Mouse (Mus musculus) adrenal gland, postnatal 0 days (tissue): Measurements from ENCODE around the gene Wiz. TPM values are rescaled to one million over a fixed set of nuclear protein-coding genes. Genes with fewer than 3 reads are reported as not detected.

ENCODE experiments used
- microRNA-seq: library from miRNA; unstranded; fragments of <30 nt; microRNA quantifications from one replicate; pipeline ENCODE4, GENCODE M21; 2016; ENCODE audit warnings: borderline replicate concordance; ENCODE audit not compliant: insufficient number of aligned reads
- polyA plus RNA-seq: library from polyadenylated mRNA; unstranded; fragments of >200 nt; fragmentation: Nextera tagmentation; extraction: Ambion mirVana; gene quantifications from 2 replicates; pipeline ENCODE4 v1.2.1, GENCODE M21; 2015

The Wiz gene
- polyA plus RNA-seq: 15.6 and 16.9 TPM in 2 replicates

DNA sequence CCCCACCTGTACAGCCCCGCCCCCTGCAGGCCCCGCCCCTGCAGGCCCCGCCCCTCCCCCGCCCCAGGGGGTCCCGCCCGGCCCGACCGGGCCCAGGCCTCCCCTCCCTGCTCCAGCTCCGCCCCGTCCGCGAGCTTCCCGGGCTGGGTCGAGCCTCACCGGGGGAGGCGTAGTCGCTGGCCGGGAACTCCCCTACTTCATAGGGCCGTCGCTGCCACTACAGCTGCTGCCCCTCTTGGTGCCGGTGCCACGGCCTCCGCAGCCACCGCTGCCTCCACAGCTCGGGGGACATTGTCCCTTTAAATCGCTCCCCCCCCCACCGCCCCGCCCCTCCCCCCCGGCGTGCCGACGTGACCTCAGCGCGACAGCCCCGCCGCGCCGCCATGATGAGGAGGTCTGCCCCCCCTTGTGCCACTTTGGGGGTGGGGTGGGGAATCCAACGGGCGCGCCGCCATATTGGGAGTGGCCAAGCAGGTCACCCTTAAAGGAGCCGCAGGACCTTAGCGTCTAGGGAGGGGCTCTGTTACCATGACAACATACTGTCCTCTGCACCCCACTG is at the start of gene Wiz:
Wiz (minus strand) TSS at position 339 of the 559 bp plus-strand sequence.

DNA sequence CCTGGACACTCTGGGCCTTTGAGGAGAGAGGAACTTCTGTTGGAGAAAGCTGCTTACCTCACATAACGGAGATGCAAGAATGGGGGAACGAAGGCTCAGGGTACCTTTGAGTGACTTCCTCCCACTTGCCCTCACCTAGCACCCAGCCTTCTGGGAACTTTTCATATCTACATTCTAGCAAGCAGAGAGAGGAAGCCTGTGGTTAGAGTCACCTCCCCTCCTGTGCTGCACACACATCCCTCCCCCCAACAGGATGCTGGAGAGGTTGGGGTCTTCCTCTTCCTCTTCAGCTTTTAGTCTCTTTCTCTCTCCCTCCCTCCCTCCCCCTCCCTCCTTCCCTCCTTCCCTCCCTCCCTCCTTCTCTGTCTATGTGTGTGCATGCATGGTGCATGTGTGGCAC is 34.8 kb upstream of the Wiz start, which contains the start of gene Pglyrp2:
Pglyrp2 (minus strand) TSS at position 134 of the 400 bp plus-strand sequence.

DNA sequence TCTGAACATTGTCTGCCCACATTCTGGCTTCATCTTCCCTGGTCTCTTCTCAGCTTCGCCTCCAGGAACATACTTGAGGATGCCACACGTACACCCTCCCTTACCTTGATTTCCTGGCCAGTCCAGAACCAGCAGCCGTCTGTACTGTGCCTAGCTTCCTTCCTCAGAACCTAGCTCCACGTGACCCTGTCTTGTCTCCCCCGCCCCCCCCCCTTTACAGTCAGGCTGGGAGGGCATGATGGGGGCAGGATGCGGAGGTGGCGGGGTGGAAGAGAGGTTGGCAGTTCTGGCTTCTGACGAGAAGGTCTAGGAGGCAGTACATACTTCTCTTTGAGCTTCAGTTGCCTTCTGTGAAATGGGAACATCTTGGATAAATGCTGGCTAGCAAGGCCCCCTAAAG is 14.2 kb upstream of the Wiz start, which contains the start of gene Rasal3:
Rasal3 (minus strand) TSS at position 167 of the 400 bp plus-strand sequence.

DNA sequence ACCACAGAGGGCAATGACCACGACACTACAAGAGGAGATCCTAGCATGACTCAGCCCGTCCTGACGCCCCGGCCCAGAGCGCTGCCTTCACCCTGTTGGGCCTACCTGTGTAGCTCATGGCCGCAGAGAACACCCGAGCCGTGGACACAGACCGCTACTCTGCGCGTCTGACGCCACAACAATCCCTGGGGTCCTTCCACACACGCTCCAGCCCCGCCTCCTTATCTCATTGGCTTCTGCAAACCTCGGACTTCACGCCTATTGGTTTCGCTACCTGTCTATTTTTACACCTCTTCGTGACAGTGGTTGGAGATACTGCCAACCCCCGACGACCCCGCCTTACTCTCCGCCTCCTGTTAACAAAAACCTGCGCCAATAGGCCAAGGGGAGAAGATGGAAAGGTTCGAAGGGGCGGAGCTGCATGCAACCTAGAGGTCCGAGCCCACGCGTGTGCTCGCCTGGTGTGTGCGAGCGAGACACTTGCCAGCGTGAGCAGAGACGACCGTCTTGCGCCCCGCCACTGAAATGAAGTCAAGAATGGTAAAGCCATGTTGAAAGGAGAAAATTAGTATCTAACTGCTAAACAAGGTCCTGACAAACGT is 38.8 kb downstream of the Wiz start, which contains the start of gene Akap8l:
Akap8l (minus strand) TSS at position 226 of the 602 bp plus-strand sequence.

DNA sequence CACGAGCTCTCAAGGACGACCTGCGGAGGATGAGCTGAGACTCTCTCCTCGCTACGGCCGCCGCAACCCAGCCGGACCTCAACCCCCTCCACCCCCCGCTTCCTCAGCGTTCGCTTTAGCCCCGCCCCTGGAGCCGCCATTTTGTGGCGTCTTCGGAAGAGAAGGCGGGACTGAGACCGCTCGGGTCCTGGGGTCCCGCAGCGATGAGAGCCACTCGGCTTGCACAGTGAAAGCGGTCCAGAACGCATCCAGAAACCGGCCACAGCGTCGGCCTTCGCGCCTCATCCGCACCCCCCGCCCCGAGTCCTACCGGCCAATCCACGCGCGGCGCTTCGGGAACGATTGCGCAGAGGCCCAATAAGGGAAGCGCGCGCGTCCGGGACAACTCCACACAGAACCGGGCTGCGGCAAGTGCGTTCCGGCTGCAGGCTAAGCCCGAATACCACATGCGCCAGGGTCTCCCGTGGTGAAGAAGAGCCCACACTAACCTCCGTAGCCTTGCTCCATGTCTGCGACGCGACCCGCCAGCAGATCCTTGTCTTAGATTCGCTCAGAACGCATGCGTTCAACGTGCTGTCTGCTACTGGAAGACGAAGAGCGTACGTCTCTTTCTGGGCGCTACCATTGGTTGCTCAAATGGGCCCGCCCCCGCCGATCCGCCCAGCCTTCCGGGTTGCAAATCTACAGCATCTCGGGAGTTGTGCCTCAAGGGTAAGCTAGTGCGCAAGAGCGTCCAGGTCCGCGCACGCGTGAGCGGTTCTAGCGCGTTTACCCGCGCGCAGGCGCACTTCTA is 68.4 kb downstream of the Wiz start, which contains the start of gene Akap8:
Akap8 (minus strand) TSS at position 642 of the 793 bp plus-strand sequence.

Small RNA genes within 50 kb of the gene (microRNA-seq; reads per million reads assigned to microRNA genes)
- not detected for gene Gm22201

Other genes starting within 250 kb of the Wiz start
- 2.2 and 2.8 TPM in 2 replicates for gene Notch3, start 222.6 kb downstream of the Wiz start, polyA plus RNA-seq
- gene Ephx3, start 199.9 kb downstream of the Wiz start, polyA plus RNA-seq: 0.08 and 0.32 TPM in 2 replicates
- gene Brd4, start 104.7 kb downstream of the Wiz start, polyA plus RNA-seq: 57.4 and 64.8 TPM in 2 replicates
- gene Akap8, start 68.2 kb downstream of the Wiz start, polyA plus RNA-seq: 29.2 and 46.3 TPM in 2 replicates
- 55.9 and 87.5 TPM in 2 replicates for gene Akap8l, start 38.8 kb downstream of the Wiz start, polyA plus RNA-seq
- gene Rasal3, start 14.1 kb upstream of the Wiz start, polyA plus RNA-seq: 0.80 and 0.92 TPM in 2 replicates
- gene Pglyrp2, start 34.7 kb upstream of the Wiz start, polyA plus RNA-seq: 0.97 and 0.98 TPM in 2 replicates
- 0.41 and 0.47 TPM in 2 replicates for gene Cyp4f39, start 63.3 kb upstream of the Wiz start, polyA plus RNA-seq
- gene Cyp4f17, start 116.6 kb upstream of the Wiz start, polyA plus RNA-seq: 7.6 and 8.8 TPM in 2 replicates
- 21.5 and 25.9 TPM in 2 replicates for gene Cyp4f16, start 147.1 kb upstream of the Wiz start, polyA plus RNA-seq
- not detected in 2 replicates for gene Cyp4f37, start 231.9 kb upstream of the Wiz start, polyA plus RNA-seq